Mouse (Mus musculus) leukemia stem cell, adult 10-12 weeks (primary cell): ENCODE results near the gene Slc10a4. TPM values are rescaled to one million over a fixed set of nuclear protein-coding genes. Genes with fewer than 3 reads are reported as not detected.

ENCODE experiments used
- polyA plus RNA-seq: library from polyadenylated mRNA; stranded (reverse); fragments of >175 nt; gene quantifications from 2 replicates; pipeline ENCODE4 v1.2.3, GENCODE M21; 2012; ENCODE audit warnings: low replicate concordance

Slc10a4 gene
- polyA plus RNA-seq, result not detected in 2 replicates

DNA sequence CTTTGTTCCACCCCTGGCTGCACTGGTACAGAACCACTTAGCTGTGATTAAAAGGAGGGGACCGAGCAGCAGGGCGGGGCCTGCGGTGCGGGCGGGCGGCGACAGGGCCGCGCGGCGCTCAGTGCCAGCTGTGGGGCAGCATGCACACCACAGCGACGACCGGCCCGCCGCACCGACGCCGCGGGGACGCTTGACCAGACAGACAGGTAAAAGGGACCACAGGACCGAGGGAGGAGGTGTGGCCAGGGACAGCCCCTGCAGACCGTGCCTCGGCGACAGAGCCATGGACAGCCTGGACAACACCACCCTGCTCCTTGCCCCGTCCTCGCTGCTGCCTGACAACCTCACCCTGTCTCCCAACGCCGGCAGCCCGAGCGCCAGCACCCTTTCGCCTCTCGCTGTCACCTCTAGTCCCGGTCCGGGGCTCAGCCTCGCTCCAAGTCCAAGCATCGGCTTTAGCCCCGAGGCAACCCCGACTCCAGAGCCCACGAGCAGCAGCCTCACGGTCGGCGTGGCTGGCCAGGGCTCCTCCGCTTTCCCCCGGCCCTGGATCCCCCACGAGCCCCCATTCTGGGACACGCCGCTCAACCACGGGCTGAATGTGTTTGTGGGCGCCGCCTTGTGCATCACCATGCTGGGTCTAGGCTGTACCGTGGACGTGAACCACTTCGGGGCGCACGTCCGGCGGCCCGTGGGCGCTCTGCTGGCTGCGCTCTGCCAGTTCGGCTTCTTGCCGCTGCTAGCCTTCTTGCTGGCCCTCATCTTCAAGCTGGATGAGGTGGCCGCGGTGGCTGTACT, at the start of gene Slc10a4:
Slc10a4 (plus strand) TSS at position 100 of the 798 bp plus-strand sequence.

GRCm38 (mm10) chr5:72974602-72975001, 32.1 kb upstream of the Slc10a4 start, which contains the start of gene Gm10135:
TSS of gene Gm10135 (minus strand) at chr5:72974702.

Other genes starting within 250 kb of the Slc10a4 start
- gene Tec, start 138.4 kb upstream of the Slc10a4 start, polyA plus RNA-seq, result 0.19 and 0.63 TPM in 2 replicates
- 8.7 and 15.6 TPM in 2 replicates for gene Slain2, start 92.6 kb upstream of the Slc10a4 start, polyA plus RNA-seq
- gene Gm10135, start 32.2 kb upstream of the Slc10a4 start, polyA plus RNA-seq, result not detected in 2 replicates
- 70.3 and 95.0 TPM in 2 replicates for gene Fryl, start 249.7 kb downstream of the Slc10a4 start, polyA plus RNA-seq